Mouse (Mus musculus) lung, embryonic 15.5 days (tissue): Measurements from ENCODE around the gene Spin2d. TPM values are rescaled to one million over a fixed set of nuclear protein-coding genes. Genes with fewer than 3 reads are reported as not detected.
"Not testable (repeated sequence)": the region's sequence is repeated elsewhere in the genome, so short reads cannot be mapped to it uniquely, and the experiment has no call there.

ENCODE experiments used
- ATAC-seq: fragments of 200-750 bp; cut with Nextera tagmentation; 2 replicates; pipeline ENCODE4 v1.8.0; 2017; ENCODE audit warnings: moderate number of reproducible peaks, borderline replicate concordance; ENCODE audit not compliant: low FRiP score, low TSS enrichment; ENCODE audit errors: extremely low read depth
- H3K27ac ChIP-seq: fragments of 300-500 bp; sonication (generic); 2 replicates; pipeline ENCODE4 v1.5.1; 2015; ENCODE audit warnings: moderate library complexity, mild to moderate bottlenecking, inconsistent platforms
- H3K27me3 ChIP-seq: fragments of 300-500 bp; sonication (generic); 2 replicates; pipeline ENCODE4 v1.6.1; 2015; ENCODE audit warnings: inconsistent platforms
- H3K36me3 ChIP-seq: fragments of 300-500 bp; sonication (generic); 2 replicates; pipeline ENCODE4 v1.6.1; 2015; ENCODE audit warnings: inconsistent platforms
- H3K4me1 ChIP-seq: fragments of 300-500 bp; sonication (generic); 2 replicates; pipeline ENCODE4 v1.6.1; 2015; ENCODE audit warnings: inconsistent platforms
- H3K4me2 ChIP-seq: fragments of 300-500 bp; sonication (generic); 2 replicates; pipeline ENCODE4 v1.6.1; 2015; ENCODE audit warnings: inconsistent platforms, mild to moderate bottlenecking, moderate library complexity
- H3K4me3 ChIP-seq: fragments of 300-500 bp; sonication (generic); 2 replicates; pipeline ENCODE4 v1.5.1; 2015; ENCODE audit warnings: mild to moderate bottlenecking, inconsistent platforms
- H3K9ac ChIP-seq: fragments of 300-500 bp; sonication (generic); 2 replicates; pipeline ENCODE4 v1.6.1; 2015; ENCODE audit warnings: inconsistent platforms
- H3K9me3 ChIP-seq: fragments of 300-500 bp; sonication (generic); 2 replicates; pipeline ENCODE4 v1.6.1; 2016; ENCODE audit warnings: inconsistent platforms
- WGBS: fragments of 180-500 bp; shearing (Covaris S2); methylation state at CpG from one replicate; pipeline ENCODE4 v1.1.7; 2015; 5-methylcytosine and 5-hydroxymethylcytosine counted together
- polyA plus RNA-seq: library from polyadenylated mRNA; unstranded; fragments of >200 nt; fragmentation: Nextera tagmentation; extraction: Ambion mirVana; gene quantifications from 2 replicates; pipeline ENCODE4 v1.2.1, GENCODE M21; 2015

Gene Spin2d
- polyA plus RNA-seq, result not detected in 2 replicates

- not testable (repeated sequence) for H3K4me3 ChIP-seq
These were observed at the start of gene Spin2d for GRCm38 (mm10) chrX:73176889-73177288. Spin2d (minus strand) TSS chrX:73176989.

GRCm38 (mm10) chrX:73225365-73225764 lies 48.6 kb upstream of the Spin2d start:
- H3K4me3 ChIP-seq, result no peak overlapping the region
- no peaks in the 10 kb centered on the region for H3K4me1 ChIP-seq
- H3K36me3 ChIP-seq, result no peaks in the 10 kb centered on the region
- no peaks in the 10 kb centered on the region; the same call in none of the 2 replicates for H3K27me3 ChIP-seq
- no peak for ATAC-seq
- WGBS, result 33% methylated on average over 1 of the region's 1 CpGs
- no peaks in the 10 kb centered on the region for H3K9me3 ChIP-seq
- H3K4me2 ChIP-seq, result no peak overlapping the region
- H3K27ac ChIP-seq, result no peak overlapping the region
- no peak overlapping the region for H3K9ac ChIP-seq

More at GRCm38 (mm10) chrX:73176889-73177288, at the start of gene Spin2d:
- not testable (repeated sequence) for H3K4me1 ChIP-seq, H3K9ac ChIP-seq, H3K27ac ChIP-seq, H3K27me3 ChIP-seq, H3K36me3 ChIP-seq, H3K9me3 ChIP-seq, H3K4me2 ChIP-seq, ATAC-seq
- WGBS, result 59% methylated on average over 5 of the region's 15 CpGs

GRCm38 (mm10) chrX:73213819-73214564 lies 37.2 kb upstream of the Spin2d start, which contains the start of gene Xlr4b:
Xlr4b (plus strand) TSS chrX:73214333.
- H3K36me3 ChIP-seq, H3K4me2 ChIP-seq, H3K27me3 ChIP-seq, H3K27ac ChIP-seq, H3K4me1 ChIP-seq, H3K9ac ChIP-seq, H3K4me3 ChIP-seq, ATAC-seq, H3K9me3 ChIP-seq: not testable (repeated sequence)
- WGBS, result 69% methylated on average over 17 of the region's 19 CpGs

GRCm38 (mm10) chrX:73191934-73192333 lies 15.1 kb upstream of the Spin2d start, which contains the start of gene Xlr3b:
Xlr3b (plus strand) TSS chrX:73192207.
- not testable (repeated sequence) for H3K9ac ChIP-seq, H3K4me1 ChIP-seq, H3K4me3 ChIP-seq, H3K4me2 ChIP-seq, H3K27me3 ChIP-seq, H3K9me3 ChIP-seq, H3K36me3 ChIP-seq, H3K27ac ChIP-seq, ATAC-seq
- 80% methylated on average over 12 of the region's 12 CpGs for WGBS

GRCm38 (mm10) chrX:73149350-73149749 lies 27.4 kb downstream of the Spin2d start, which contains the start of gene DXBay18:
DXBay18 (minus strand) TSS chrX:73149450.
- not testable (repeated sequence) for H3K9me3 ChIP-seq, H3K9ac ChIP-seq, H3K36me3 ChIP-seq, H3K4me1 ChIP-seq, H3K27me3 ChIP-seq, H3K4me2 ChIP-seq, ATAC-seq, H3K27ac ChIP-seq, H3K4me3 ChIP-seq
- WGBS, result no CpG with 5 or more reads among the region's 7 CpGs

GRCm38 (mm10) chrX:73148496-73148895 lies 28.3 kb downstream of the Spin2d start, which contains the start of gene Xlr5b:
Xlr5b (plus strand) TSS chrX:73148796.
- not testable (repeated sequence) for H3K4me2 ChIP-seq, ATAC-seq
- WGBS, result no CpG with 5 or more reads among the region's 20 CpGs

GRCm38 (mm10) chrX:73143218-73143618 lies 33.6 kb downstream of the Spin2d start:
- peak; percentile 52 for ATAC-seq
- H3K4me3 ChIP-seq, H3K36me3 ChIP-seq, H3K4me2 ChIP-seq, H3K4me1 ChIP-seq, H3K27ac ChIP-seq, H3K9me3 ChIP-seq, H3K9ac ChIP-seq, H3K27me3 ChIP-seq: not testable (repeated sequence)
- no CpG with 5 or more reads among the region's 7 CpGs for WGBS

More at GRCm38 (mm10) chrX:73148496-73148895, 28.3 kb downstream of the Spin2d start, which contains the start of gene Xlr5b:
- H3K9ac ChIP-seq, H3K4me3 ChIP-seq, H3K27me3 ChIP-seq, H3K27ac ChIP-seq, H3K9me3 ChIP-seq, H3K4me1 ChIP-seq, H3K36me3 ChIP-seq: not testable (repeated sequence)

Other genes starting within 250 kb of the Spin2d start
- 7.1 TPM in 2 replicates for gene Zfp185, start 189.7 kb downstream of the Spin2d start, polyA plus RNA-seq
- gene Pnma5, start 139.9 kb downstream of the Spin2d start, polyA plus RNA-seq, result 0.08 TPM in 1 of 2 replicates, not detected in the other
- gene Pnma3, start 112.2 kb downstream of the Spin2d start, polyA plus RNA-seq, result 0.17 and 0.18 TPM in 2 replicates
- 0.87 and 2.5 TPM in 2 replicates for gene Xlr4a, start 94.5 kb downstream of the Spin2d start, polyA plus RNA-seq
- 2.2 and 4.1 TPM in 2 replicates for gene Xlr3a, start 79.9 kb downstream of the Spin2d start, polyA plus RNA-seq
- 0.11 and 0.14 TPM in 2 replicates for gene Gm14685, start 59.9 kb downstream of the Spin2d start, polyA plus RNA-seq
- gene Xlr5b, start 28.2 kb downstream of the Spin2d start, polyA plus RNA-seq, result not detected in 2 replicates
- not detected in 2 replicates for gene DXBay18, start 27.5 kb downstream of the Spin2d start, polyA plus RNA-seq
- gene Xlr3b, start 15.2 kb upstream of the Spin2d start, polyA plus RNA-seq, result 9.5 and 10.6 TPM in 2 replicates
- gene Xlr4b, start 37.3 kb upstream of the Spin2d start, polyA plus RNA-seq, result 0.48 and 1.2 TPM in 2 replicates
- 11.7 and 11.9 TPM in 2 replicates for gene F8a, start 51.3 kb upstream of the Spin2d start, polyA plus RNA-seq
- gene Xlr4c, start 66.1 kb upstream of the Spin2d start, polyA plus RNA-seq, result 0.98 TPM in 1 of 2 replicates, not detected in the other
- not detected in 2 replicates for gene Xlr3c, start 88.4 kb upstream of the Spin2d start, polyA plus RNA-seq
- gene Xlr5a, start 116.0 kb upstream of the Spin2d start, polyA plus RNA-seq, result 0.17 TPM in 1 of 2 replicates, not detected in the other
- not detected in 2 replicates for gene Xlr5c, start 116.0 kb upstream of the Spin2d start, polyA plus RNA-seq
- not detected in 2 replicates for gene Gm45015, start 159.9 kb upstream of the Spin2d start, polyA plus RNA-seq
- 13.3 and 13.5 TPM in 2 replicates for gene Zfp275, start 165.6 kb upstream of the Spin2d start, polyA plus RNA-seq
- not detected in 2 replicates for gene Gm18336, start 221.7 kb upstream of the Spin2d start, polyA plus RNA-seq
- gene Zfp92, start 234.1 kb upstream of the Spin2d start, polyA plus RNA-seq, result 0.09 and 0.19 TPM in 2 replicates